Mouse (Mus musculus) lung, postnatal 0 days (tissue): ENCODE results near the gene Tgm6.

ENCODE experiments used
- CTCF ChIP-seq: IDR thresholded peaks from 2 replicates; pipeline ENCODE4 v1.5.1; 2016; ENCODE audit warnings: antibody characterized with exemption, mild to moderate bottlenecking
- EP300 ChIP-seq: IDR thresholded peaks from 2 replicates; pipeline ENCODE4 v1.6.1; 2016; ENCODE audit warnings: antibody characterized with exemption, mild to moderate bottlenecking, control low read depth

GRCm38 (mm10) chr2:130070396-130070795, 41.8 kb upstream of the Tgm6 start:
- no peak for TF ChIP-seq CTCF
- TF ChIP-seq EP300, result no peak
